Mouse (Mus musculus): ENCODE measurements around the gene Yipf7.

GRCm38 (mm10) chr5:69556628-69557403 lies 14.4 kb upstream of the Yipf7 start, which contains the start of gene Guf1:
- TF ChIP-seq CTCF (IDR thresholded peaks at IDR 0.05) (peak; percentile 54), EP300 (IDR thresholded peaks at IDR 0.05) (no peak)

Data from lung, postnatal 0 days (tissue).